Mouse (Mus musculus) midbrain, embryonic 12.5 days (tissue): ENCODE results near the gene Prss8. TPM values are rescaled to one million over a fixed set of nuclear protein-coding genes. Genes with fewer than 3 reads are reported as not detected.
"Not testable (repeated sequence)": the region's sequence is repeated elsewhere in the genome, so short reads cannot be mapped to it uniquely, and the experiment has no call there.

Source experiments
- ATAC-seq: fragments of 200-750 bp; cut with Nextera tagmentation; 2 replicates; pipeline ENCODE4 v1.8.0; 2017; ENCODE audit warnings: low read depth, moderate TSS enrichment, moderate library complexity; ENCODE audit not compliant: low FRiP score
- H3K27ac ChIP-seq: fragments of 300-500 bp; sonication (generic); replicated peaks from 2 replicates; pipeline ENCODE4 v1.5.1; 2016; ENCODE audit warnings: mild to moderate bottlenecking
- H3K27me3 ChIP-seq: fragments of 300-500 bp; sonication (generic); 2 replicates; pipeline ENCODE4 v1.6.1; 2016; ENCODE audit warnings: mild to moderate bottlenecking
- H3K36me3 ChIP-seq: fragments of 300-500 bp; sonication (generic); 2 replicates; pipeline ENCODE4 v1.6.1; 2016
- H3K4me1 ChIP-seq: fragments of 300-500 bp; sonication (generic); 2 replicates; pipeline ENCODE4 v1.6.1; 2016
- H3K4me2 ChIP-seq: fragments of 300-500 bp; sonication (generic); replicated peaks from 2 replicates; pipeline ENCODE4 v1.6.1; 2016; ENCODE audit warnings: mild to moderate bottlenecking, moderate library complexity
- H3K4me3 ChIP-seq: fragments of 300-500 bp; sonication (generic); 2 replicates; pipeline ENCODE4 v1.5.1; 2016; ENCODE audit warnings: mild to moderate bottlenecking
- H3K9ac ChIP-seq: fragments of 300-500 bp; sonication (generic); replicated peaks from 2 replicates; pipeline ENCODE4 v1.6.1; 2016; ENCODE audit warnings: mild to moderate bottlenecking, moderate library complexity
- H3K9me3 ChIP-seq: fragments of 300-500 bp; sonication (generic); 2 replicates; pipeline ENCODE4 v1.6.1; 2016; ENCODE audit warnings: mild to moderate bottlenecking
- WGBS: fragments of 180-500 bp; shearing (Covaris S2); methylation state at CpG from one replicate; pipeline ENCODE4 v1.1.7; 2016; 5-methylcytosine and 5-hydroxymethylcytosine counted together
- polyA plus RNA-seq: library from polyadenylated mRNA; unstranded; fragments of >200 nt; fragmentation: Nextera tagmentation; extraction: Ambion mirVana; gene quantifications from 2 replicates; pipeline ENCODE4 v1.2.1, GENCODE M21; 2016

Gene Prss8
- polyA plus RNA-seq, 1 experiment from 2014 or later, result 1.3 TPM

DNA sequence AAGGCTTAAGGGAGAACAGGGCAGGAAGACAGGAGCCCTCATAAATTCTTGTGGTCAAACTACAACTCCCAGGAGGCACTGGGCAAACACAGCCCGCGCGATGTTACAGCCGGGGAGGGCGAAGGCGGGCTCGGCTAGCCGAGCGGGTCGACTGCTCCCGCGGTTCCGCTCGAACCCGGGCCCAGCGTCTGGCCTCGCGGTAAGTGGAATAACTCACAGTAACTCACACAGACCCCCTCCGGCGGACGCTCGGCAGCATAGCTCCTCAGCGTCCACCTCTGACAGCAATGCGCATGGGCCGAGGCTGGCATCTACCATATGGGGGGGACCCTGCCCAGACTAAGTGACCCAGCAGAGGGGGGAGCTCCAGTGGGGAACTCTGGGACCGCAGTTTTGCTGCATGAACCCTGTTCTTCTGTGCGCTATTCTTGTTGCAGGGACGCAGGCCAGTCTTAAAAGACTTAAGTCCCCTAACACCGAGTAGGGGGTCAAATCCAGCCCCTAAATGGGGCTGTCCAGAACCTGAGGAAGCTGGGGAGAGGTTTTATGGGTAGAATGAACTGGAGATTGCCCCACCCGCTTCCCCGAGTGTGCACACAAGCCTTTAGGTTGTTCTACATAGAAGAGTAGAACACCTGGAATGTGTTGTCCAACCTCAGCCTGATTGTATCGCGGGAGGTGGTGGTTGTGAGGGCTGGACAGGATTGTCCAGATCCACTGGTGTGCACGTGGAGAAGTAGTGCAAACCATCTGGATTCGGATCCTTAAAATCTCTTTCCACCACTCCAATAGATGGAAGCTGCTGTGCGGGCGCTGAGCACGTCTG, 25.7 kb downstream of the Prss8 start, which contains the start of gene Bckdk:
Gene Bckdk, plus strand, starts transcription at position 112 of the 826 bp plus-strand sequence.
- ATAC-seq, result peak; percentile 92
- peak within 1 kb of the TSS; percentile 75 for H3K27ac ChIP-seq
- H3K4me3 ChIP-seq, result peak within 1 kb of the TSS; percentile 75

GRCm38 (mm10) chr7:127901772-127902171, 28.1 kb downstream of the Prss8 start:
- WGBS, result 76% methylated on average over 2 of the region's 2 CpGs

More for the DNA sequence above, 25.7 kb downstream of the Prss8 start, which contains the start of gene Bckdk:
- peak within 1 kb of the TSS; percentile 82 for H3K4me2 ChIP-seq
- H3K4me1 ChIP-seq, result peaks cover 13% of the 10 kb centered on the region
- H3K9ac ChIP-seq, result peak within 1 kb of the TSS; percentile 77
- 10% methylated on average over 38 of the region's 38 CpGs for WGBS
- no peaks in the 10 kb centered on the region for H3K27me3 ChIP-seq
- H3K36me3 ChIP-seq, result peaks cover 40% of the 10 kb centered on the region
- no peaks in the 10 kb centered on the region for H3K9me3 ChIP-seq

GRCm38 (mm10) chr7:127899997-127900396, 29.9 kb downstream of the Prss8 start:
- Histone ChIP-seq H3K4me2 (no peak overlapping the region), H3K4me1 (peaks cover 11% of the 10 kb centered on the region), H3K4me3 (no peak overlapping the region), H3K9me3 (no peaks in the 10 kb centered on the region), H3K9ac (no peak overlapping the region), H3K36me3 (no peaks in the 10 kb centered on the region), H3K27me3 (no peaks in the 10 kb centered on the region), H3K27ac (no peak overlapping the region)
- ATAC-seq, result no peak
- WGBS, result 48% methylated on average over 7 of the region's 7 CpGs

More at GRCm38 (mm10) chr7:127901772-127902171, 28.1 kb downstream of the Prss8 start:
- peaks cover 16% of the 10 kb centered on the region for H3K36me3 ChIP-seq
- no peak overlapping the region for H3K27ac ChIP-seq
- H3K9ac ChIP-seq, result no peak overlapping the region
- no peak overlapping the region for H3K4me3 ChIP-seq
- H3K9me3 ChIP-seq, result no peaks in the 10 kb centered on the region
- ATAC-seq, result no peak
- peaks cover 13% of the 10 kb centered on the region for H3K4me1 ChIP-seq
- no peak overlapping the region for H3K4me2 ChIP-seq
- H3K27me3 ChIP-seq, result no peaks in the 10 kb centered on the region

- Histone ChIP-seq H3K4me3 (no peak overlapping the region), H3K27ac (no peak overlapping the region), H3K9ac (no peak overlapping the region), H3K4me1 (peaks cover 11% of the 10 kb centered on the region), H3K36me3 (0 out of 2 replicates have a peak, but pooled peaks cover under 1% of the 10 kb centered on the region), H3K9me3 (no peaks in the 10 kb centered on the region), H3K27me3 (no peaks in the 10 kb centered on the region), H3K4me2 (no peak overlapping the region)
- ATAC-seq, result no peak
- WGBS, result 36% methylated on average over 10 of the region's 10 CpGs
These were observed 31.5 kb downstream of the Prss8 start for GRCm38 (mm10) chr7:127898179-127898956.

- WGBS, result 92% methylated on average over 7 of the region's 7 CpGs
- no peaks in the 10 kb centered on the region for H3K9me3 ChIP-seq
- no peak for ATAC-seq
These were observed 32.4 kb downstream of the Prss8 start for GRCm38 (mm10) chr7:127897542-127897941.

GRCm38 (mm10) chr7:127896384-127896783, 33.5 kb downstream of the Prss8 start:
- no peak overlapping the region for H3K4me3 ChIP-seq
- no peak for ATAC-seq
- peaks cover 18% of the 10 kb centered on the region; the same call in 1 of the 2 replicates for H3K36me3 ChIP-seq
- no peaks in the 10 kb centered on the region for H3K9me3 ChIP-seq
- H3K4me2 ChIP-seq, result no peak overlapping the region
- 60% methylated on average over 13 of the region's 13 CpGs for WGBS
- H3K27ac ChIP-seq, result no peak overlapping the region
- H3K4me1 ChIP-seq, result peaks cover 11% of the 10 kb centered on the region
- H3K27me3 ChIP-seq, result no peaks in the 10 kb centered on the region
- H3K9ac ChIP-seq, result no peak overlapping the region

More at GRCm38 (mm10) chr7:127897542-127897941, 32.4 kb downstream of the Prss8 start:
- Histone ChIP-seq H3K4me3 (no peak overlapping the region), H3K36me3 (0 out of 2 replicates have a peak, but pooled peaks cover 9% of the 10 kb centered on the region), H3K9ac (no peak overlapping the region), H3K4me1 (peaks cover 11% of the 10 kb centered on the region), H3K27ac (no peak overlapping the region), H3K27me3 (no peaks in the 10 kb centered on the region), H3K4me2 (no peak overlapping the region)

DNA sequence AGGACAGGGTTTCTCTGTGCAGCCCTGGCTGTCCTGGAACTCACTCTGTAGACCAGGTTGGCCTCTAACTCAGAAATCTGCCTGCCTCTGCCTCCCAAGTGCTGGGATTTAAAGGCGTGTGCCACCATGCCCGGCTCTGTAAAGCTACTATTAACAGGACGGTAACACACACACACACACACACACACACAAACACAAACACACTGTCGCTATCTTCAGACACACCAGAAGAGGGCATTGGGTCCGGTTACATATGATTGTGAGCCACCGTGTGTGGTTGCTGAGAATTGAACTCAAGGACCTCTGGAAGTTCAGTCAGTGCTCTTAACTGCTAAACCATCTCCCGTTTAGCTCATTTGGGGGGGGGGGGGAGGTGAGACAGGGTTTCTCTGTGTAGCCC, 34.0 kb downstream of the Prss8 start:
- ATAC-seq, H3K27me3 ChIP-seq, H3K9me3 ChIP-seq, H3K27ac ChIP-seq, H3K9ac ChIP-seq: not testable (repeated sequence)
- H3K4me3 ChIP-seq, result peak overlapping the region; percentile 58
- H3K36me3 ChIP-seq, result peaks cover 23% of the 10 kb centered on the region
- WGBS, result 75% methylated on average over 7 of the region's 7 CpGs
- H3K4me1 ChIP-seq, result peaks cover 11% of the 10 kb centered on the region
- H3K4me2 ChIP-seq, result peak overlapping the region; percentile 81

- Histone ChIP-seq H3K27me3 (no peaks in the 10 kb centered on the region), H3K27ac (peak within 1 kb of the TSS; percentile 66; the same call in 1 of the 2 replicates), H3K4me2 (peak within 1 kb of the TSS; percentile 81), H3K4me3 (peak within 1 kb of the TSS; percentile 58), H3K9me3 (no peaks in the 10 kb centered on the region), H3K9ac (peak within 1 kb of the TSS; percentile 65), H3K36me3 (peaks cover 27% of the 10 kb centered on the region), H3K4me1 (peaks cover 11% of the 10 kb centered on the region)
- under 1% methylated on average over 26 of the region's 26 CpGs for WGBS
- peak; percentile 99 for ATAC-seq
These were observed 34.5 kb downstream of the Prss8 start, which contains the start of the genes Gm21974 and Vkorc1 for GRCm38 (mm10) chr7:127895442-127895841. Gene Gm21974, minus strand, starts transcription at chr7:127895454. Gene Vkorc1, minus strand, starts transcription at chr7:127895617.

GRCm38 (mm10) chr7:127894480-127894879, 35.4 kb downstream of the Prss8 start:
- Histone ChIP-seq H3K27ac (no peak overlapping the region), H3K4me1 (peaks cover 11% of the 10 kb centered on the region), H3K4me2 (peak overlapping the region; percentile 81), H3K9ac (no peak overlapping the region), H3K4me3 (peak overlapping the region; percentile 58; the same call in 1 of the 2 replicates), H3K36me3 (peaks cover 34% of the 10 kb centered on the region), H3K9me3 (no peaks in the 10 kb centered on the region), H3K27me3 (no peaks in the 10 kb centered on the region)
- no peak for ATAC-seq
- 83% methylated on average over 5 of the region's 5 CpGs for WGBS

GRCm38 (mm10) chr7:127890798-127891197, 39.1 kb downstream of the Prss8 start, which contains the start of gene Prss53:
Gene Prss53, minus strand, starts transcription at chr7:127890970.
- Histone ChIP-seq H3K27ac (no peak within 1 kb of the TSS), H3K4me1 (peaks cover 11% of the 10 kb centered on the region), H3K27me3 (no peaks in the 10 kb centered on the region), H3K4me2 (no peak within 1 kb of the TSS), H3K36me3 (peaks cover 71% of the 10 kb centered on the region), H3K9ac (no peak within 1 kb of the TSS), H3K9me3 (no peaks in the 10 kb centered on the region), H3K4me3 (no peak within 1 kb of the TSS)
- no peak for ATAC-seq
- 52% methylated on average over 4 of the region's 4 CpGs for WGBS

DNA sequence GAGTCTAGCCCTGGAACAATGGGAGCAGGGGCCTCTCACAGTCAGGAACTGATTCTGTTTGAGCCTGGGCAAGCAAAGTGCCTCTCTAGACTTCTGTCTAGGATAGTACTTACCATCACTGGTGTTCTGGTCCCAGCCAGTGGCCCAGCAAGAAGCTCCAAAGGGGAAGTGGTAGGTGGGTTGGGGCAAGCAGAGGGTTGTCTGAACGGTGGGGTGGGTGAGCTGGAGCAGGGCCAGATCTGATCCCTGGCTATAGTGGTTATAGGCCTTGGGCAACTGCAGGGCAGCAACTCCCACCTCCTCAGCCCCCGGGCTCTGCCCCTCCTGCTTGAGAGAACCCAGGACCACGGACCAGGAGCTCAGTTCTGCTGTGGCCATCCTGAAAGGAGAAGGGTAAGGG, 41.1 kb downstream of the Prss8 start:
- no peak overlapping the region for H3K4me2 ChIP-seq
- peaks cover 89% of the 10 kb centered on the region for H3K36me3 ChIP-seq
- H3K27ac ChIP-seq, result no peak overlapping the region
- H3K9me3 ChIP-seq, result no peaks in the 10 kb centered on the region
- 70% methylated on average over 3 of the region's 3 CpGs for WGBS
- H3K4me1 ChIP-seq, result peaks cover 13% of the 10 kb centered on the region
- no peak overlapping the region for H3K4me3 ChIP-seq
- no peak overlapping the region for H3K9ac ChIP-seq
- no peaks in the 10 kb centered on the region for H3K27me3 ChIP-seq
- no peak for ATAC-seq
